Mouse (Mus musculus) liver, embryonic 14.5 days (tissue): ENCODE data around the gene Ttc16. TPM values are rescaled to one million over a fixed set of nuclear protein-coding genes. Genes with fewer than 3 reads are reported as not detected.

Source experiments
- ATAC-seq: fragments of 200-750 bp; cut with Nextera tagmentation; 2 replicates; pipeline ENCODE4 v1.8.0; 2017; ENCODE audit warnings: moderate number of reproducible peaks, mild to moderate bottlenecking, moderate library complexity; ENCODE audit not compliant: insufficient read depth
- DNase-seq, 3 experiments: peaks; one replicate each; pipeline ENCODE4 v3.0.0-alpha.2; 2012 to 2013; ENCODE audit warnings: low read depth in 3 of 3, low spot score in 3 of 3
- H3K27ac ChIP-seq: fragments of 300-500 bp; sonication (generic); 2 replicates; pipeline ENCODE4 v1.5.1; 2014; ENCODE audit warnings: moderate library complexity, mild to moderate bottlenecking, control low read depth, inconsistent platforms
- H3K27me3 ChIP-seq: fragments of 300-500 bp; sonication (generic); 2 replicates; pipeline ENCODE4 v1.6.1; 2014; ENCODE audit warnings: mild to moderate bottlenecking, low read length, moderate library complexity; ENCODE audit not compliant: control insufficient read depth, insufficient read depth
- H3K36me3 ChIP-seq: fragments of 300-500 bp; sonication (generic); replicated peaks from 2 replicates; pipeline ENCODE4 v1.6.1; 2014; ENCODE audit warnings: low read depth; ENCODE audit not compliant: control insufficient read depth, insufficient read depth
- H3K4me1 ChIP-seq, 2 experiments: fragments of 200-500 bp in 1 of 2; fragments of 300-500 bp in 1 of 2; sonication (generic) in 1 of 2; replicated peaks; 2 replicates each; pipeline ENCODE4 v1.6.1; 2012 to 2014; ENCODE audit warnings: antibody characterized with exemption in 1 of 2, inconsistent platforms in 1 of 2, low read length in 1 of 2; ENCODE audit not compliant: control insufficient read depth in 2 of 2, insufficient read depth in 2 of 2
- H3K4me2 ChIP-seq: fragments of 300-500 bp; sonication (generic); 2 replicates; pipeline ENCODE4 v1.6.1; 2014; ENCODE audit warnings: low read depth, mild to moderate bottlenecking, control low read depth, moderate library complexity
- H3K4me3 ChIP-seq, 2 experiments: fragments of 200-500 bp in 1 of 2; fragments of 300-500 bp in 1 of 2; sonication (generic) in 1 of 2; 2 replicates each; pipeline ENCODE4 v1.5.1; 2012 to 2014; ENCODE audit warnings: low read depth in 2 of 2, low read length in 2 of 2, mild to moderate bottlenecking in 2 of 2, control low read depth in 1 of 2, inconsistent platforms in 1 of 2, moderate library complexity in 1 of 2; ENCODE audit not compliant: insufficient read depth in 1 of 2
- H3K9ac ChIP-seq: fragments of 300-500 bp; sonication (generic); replicated peaks from 2 replicates; pipeline ENCODE4 v1.6.1; 2014; ENCODE audit warnings: mild to moderate bottlenecking, control low read depth, moderate library complexity
- H3K9me3 ChIP-seq: fragments of 300-500 bp; sonication (generic); 2 replicates; pipeline ENCODE4 v1.6.1; 2016; ENCODE audit warnings: low read length, mixed read lengths; ENCODE audit not compliant: control insufficient read depth
- CTCF ChIP-seq: IDR thresholded peaks from 2 replicates; pipeline ENCODE4 v1.5.1; 2016; ENCODE audit warnings: antibody characterized with exemption, low read depth, control low read depth
- EP300 ChIP-seq: IDR thresholded peaks from 2 replicates; pipeline ENCODE4 v1.6.1; 2016; ENCODE audit warnings: antibody characterized with exemption, low read depth
- WGBS: fragments of 180-500 bp; shearing (Covaris S2); extraction: QIAGEN DNeasy Blood & Tissue Kit; methylation state at CpG from one replicate; pipeline ENCODE4 v1.1.7; 2014; ENCODE audit not compliant: insufficient replicate concordance; 5-methylcytosine and 5-hydroxymethylcytosine counted together
- polyA plus RNA-seq, 2 experiments: library from polyadenylated mRNA; depleted of rRNA in 1 of 2; stranded (reverse) in 1 of 2; unstranded in 1 of 2; fragments of >200 nt; fragmentation: Nextera tagmentation in 1 of 2; extraction: Ambion mirVana in 1 of 2; gene quantifications; 2 replicates each; pipeline versions ENCODE4 v1.2.1 to v1.2.3; 2012 to 2014

Gene Ttc16
- polyA plus RNA-seq, 2 experiments = 0.09 to 0.22 TPM

DNA sequence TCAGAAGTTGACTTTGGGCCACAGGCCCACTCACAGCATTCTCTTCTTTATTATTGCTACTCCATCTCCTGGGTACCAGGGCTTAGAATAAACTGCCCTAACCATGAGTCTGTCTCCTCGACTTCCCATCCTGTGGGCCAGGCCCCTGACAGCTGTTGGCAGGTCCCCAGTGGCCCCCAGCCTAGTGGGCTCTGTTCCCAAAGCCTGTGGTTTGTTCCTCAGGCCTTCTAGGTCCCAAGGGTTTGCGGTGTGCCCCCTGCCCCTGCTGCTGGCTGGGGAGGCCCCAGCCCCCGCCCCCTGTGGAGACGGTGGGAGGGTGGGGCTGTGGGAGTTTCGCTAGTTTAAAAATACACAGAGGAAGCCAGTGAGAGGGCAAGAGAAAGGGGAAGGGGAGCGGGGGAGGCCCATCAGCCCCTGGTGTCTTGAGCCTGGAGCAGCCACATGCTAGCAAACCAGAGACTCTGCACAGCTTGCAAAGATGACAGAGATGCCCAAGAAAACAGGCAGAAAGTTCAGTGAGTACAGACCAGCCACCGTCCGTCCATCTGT is 54.7 kb downstream of the Ttc16 start, which contains the start of gene Sh2d3c:
TSS of gene Sh2d3c (plus strand) at position 375 of the 549 bp plus-strand sequence.
- peaks cover 0 to 6% of the 10 kb centered on the region in 2 experiments; a peak in 3 of 4 replicates for H3K4me1 ChIP-seq
- no peak within 1 kb of the TSS for H3K27ac ChIP-seq
- ATAC-seq (no peak), DNase-seq (no peak)
- peak within 1 kb of the TSS; percentile 31 for H3K4me2 ChIP-seq
- TF ChIP-seq CTCF (no peak), EP300 (no peak)
- 20% methylated on average over 8 of the region's 8 CpGs for WGBS
- H3K27me3 ChIP-seq = no peaks in the 10 kb centered on the region
- H3K9me3 ChIP-seq = no peaks in the 10 kb centered on the region
- peak within 1 kb of the TSS; percentile 1 to 36 for H3K4me3 ChIP-seq
- no peak within 1 kb of the TSS for H3K9ac ChIP-seq
- H3K36me3 ChIP-seq = no peaks in the 10 kb centered on the region

DNA sequence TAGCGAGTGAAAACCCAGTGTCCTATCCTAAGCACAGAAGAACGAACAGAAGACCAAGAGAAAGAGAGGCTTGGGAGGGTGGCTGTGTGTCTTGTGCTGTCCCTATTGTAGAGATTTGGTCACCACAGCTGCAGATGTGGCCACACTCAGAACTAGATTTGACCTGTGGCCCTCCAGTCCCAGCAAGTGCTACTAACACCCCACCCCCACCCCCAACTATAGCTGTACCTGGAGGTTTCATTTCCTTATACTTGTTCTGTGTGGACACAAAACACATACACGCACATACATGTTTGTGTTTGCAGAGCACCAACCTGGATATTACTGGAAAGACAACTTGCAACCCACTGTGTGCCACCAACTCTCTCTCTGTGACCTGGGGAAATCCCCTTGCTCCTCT is 55.4 kb downstream of the Ttc16 start:
- Histone ChIP-seq H3K9ac (no peak overlapping the region), H3K4me1 (peaks cover 0 to 9% of the 10 kb centered on the region in 2 experiments; a peak in 3 of 4 replicates), H3K4me2 (no peak overlapping the region), H3K27ac (no peak overlapping the region), H3K9me3 (no peaks in the 10 kb centered on the region), H3K4me3 (no peak overlapping the region), H3K36me3 (no peaks in the 10 kb centered on the region), H3K27me3 (no peaks in the 10 kb centered on the region)
- 60% methylated on average over 3 of the region's 3 CpGs for WGBS
- ATAC-seq = no peak
- no peak for TF ChIP-seq CTCF
- no peak for TF ChIP-seq EP300
- DNase-seq = no peak

DNA sequence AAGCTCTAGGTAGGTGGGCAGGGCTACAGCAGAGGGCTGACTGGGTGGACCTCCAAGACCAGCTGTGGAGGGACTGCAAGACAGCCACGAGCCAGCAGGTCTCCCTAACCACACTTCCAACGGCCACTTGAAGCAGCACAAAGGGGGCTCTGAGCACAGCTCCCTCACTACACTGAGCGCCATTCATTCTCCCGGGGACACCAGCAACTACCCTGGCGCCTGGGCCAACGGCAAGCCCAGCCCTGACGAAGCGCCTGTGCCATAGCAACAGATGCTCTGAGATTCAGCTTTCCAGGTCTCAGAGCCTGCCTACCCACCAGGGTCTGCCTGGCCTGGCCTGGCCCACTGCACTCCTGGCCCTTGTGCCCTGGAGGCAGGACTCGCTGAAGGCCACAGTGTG is 56.7 kb downstream of the Ttc16 start:
- H3K27ac ChIP-seq = no peak overlapping the region
- ATAC-seq = no peak
- no peak overlapping the region for H3K9ac ChIP-seq
- H3K4me3 ChIP-seq = no peak overlapping the region
- H3K27me3 ChIP-seq = no peaks in the 10 kb centered on the region
- TF ChIP-seq EP300 (no peak), CTCF (no peak)
- 42% methylated on average over 9 of the region's 9 CpGs for WGBS
- no peak for DNase-seq
- no peak overlapping the region for H3K4me2 ChIP-seq
- H3K9me3 ChIP-seq = no peaks in the 10 kb centered on the region
- no peaks in the 10 kb centered on the region for H3K36me3 ChIP-seq
- peaks cover 3 to 21% of the 10 kb centered on the region in 2 experiments; a peak in 3 of 4 replicates for H3K4me1 ChIP-seq

DNA sequence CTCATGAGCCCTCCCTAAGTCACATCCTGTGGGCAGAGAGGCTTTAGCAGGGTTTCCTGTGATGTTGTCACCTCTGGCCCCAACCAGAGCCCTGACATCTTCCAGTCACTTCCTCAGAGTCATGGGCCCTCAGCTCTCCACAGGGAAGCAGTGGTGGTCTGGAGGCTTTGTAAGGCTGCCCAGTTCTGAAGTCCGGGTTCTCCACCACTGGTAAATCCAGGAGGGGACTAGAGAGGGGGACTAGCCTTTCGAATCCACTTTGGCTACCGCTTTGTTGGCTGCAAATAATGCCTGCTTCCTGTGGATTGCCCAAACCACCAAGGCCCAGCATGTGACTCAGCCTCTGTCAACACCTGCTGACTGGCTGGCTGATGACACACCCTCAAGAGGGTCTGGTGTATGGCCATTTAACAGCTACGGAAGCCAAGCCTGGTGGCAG is 60.4 kb downstream of the Ttc16 start:
- WGBS = 17% methylated on average over 4 of the region's 4 CpGs
- ATAC-seq = no peak
- DNase-seq = no peak
- Histone ChIP-seq H3K27me3 (no peaks in the 10 kb centered on the region), H3K9me3 (no peaks in the 10 kb centered on the region), H3K4me2 (no peak overlapping the region), H3K4me3 (no peak overlapping the region), H3K27ac (0 out of 2 replicates have a peak overlapping the region, but pooled peaks have one; percentile 46), H3K36me3 (peaks cover 7% of the 10 kb centered on the region), H3K9ac (no peak overlapping the region), H3K4me1 (peaks cover 12 to 23% of the 10 kb centered on the region in 2 experiments)
- TF ChIP-seq CTCF (no peak), EP300 (no peak)

DNA sequence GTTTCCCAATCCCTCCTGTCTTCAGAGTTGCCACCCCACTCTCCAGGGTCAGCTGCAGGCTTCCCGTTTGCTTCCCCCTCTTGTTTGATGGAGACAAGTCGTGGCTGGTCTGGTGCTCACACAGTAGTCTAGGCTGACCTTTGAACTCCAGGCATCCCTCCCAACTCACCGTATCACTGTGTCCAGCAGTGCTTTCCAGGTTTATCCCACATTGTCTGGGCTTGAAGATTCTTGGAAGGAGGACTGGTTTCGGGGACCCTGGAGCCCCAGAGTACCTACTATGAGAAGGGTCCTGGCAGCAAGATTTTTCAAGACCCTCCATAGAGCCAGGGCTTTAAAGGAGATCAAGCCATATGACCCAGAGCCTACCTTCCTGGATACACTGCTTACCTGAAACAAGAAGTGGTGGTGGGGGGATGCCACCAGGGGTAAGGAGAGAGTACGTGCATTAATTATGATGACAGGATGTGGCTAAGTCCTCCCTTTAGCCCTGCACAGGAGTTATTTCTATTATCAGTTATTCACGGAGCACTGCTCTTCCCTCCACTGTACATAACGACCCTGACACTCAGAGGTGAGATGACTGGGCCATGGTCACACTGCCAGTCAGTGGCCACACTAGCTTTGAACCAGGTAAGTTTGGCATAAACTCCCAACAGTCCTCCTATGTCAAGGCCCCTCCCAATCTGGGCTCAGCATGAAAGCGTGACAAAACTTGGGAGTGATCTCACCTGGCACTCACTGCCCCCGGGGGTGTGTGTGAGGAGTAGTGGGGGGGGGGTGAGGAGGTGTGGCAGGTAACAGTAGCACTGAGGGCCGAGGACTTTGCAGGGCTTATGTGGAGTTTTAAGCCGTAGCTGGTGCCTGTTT is 61.1 kb downstream of the Ttc16 start:
- ATAC-seq (no peak), DNase-seq (no peak)
- peak overlapping the region; percentile 72 for H3K4me2 ChIP-seq
- WGBS = 30% methylated on average over 11 of the region's 11 CpGs
- peaks cover 12 to 23% of the 10 kb centered on the region in 2 experiments for H3K4me1 ChIP-seq
- TF ChIP-seq CTCF (no peak), EP300 (no peak)
- peaks cover 14% of the 10 kb centered on the region for H3K36me3 ChIP-seq
- no peak overlapping the region; a peak in 1 of 4 replicates for H3K4me3 ChIP-seq
- H3K9me3 ChIP-seq = no peaks in the 10 kb centered on the region
- H3K27ac ChIP-seq = peak overlapping the region; percentile 18; the same call in 1 of the 2 replicates
- no peak overlapping the region; the same call in 1 of the 2 replicates for H3K9ac ChIP-seq
- no peaks in the 10 kb centered on the region for H3K27me3 ChIP-seq
